Mouse (Mus musculus) cerebellum, postnatal 36 days (tissue): ENCODE measurements around the gene Dguok.

ENCODE experiments used
- DNase-seq, 2 experiments: peaks; one replicate each; pipeline ENCODE4 v3.0.0; 2021 to 2022; ENCODE audit warnings: mixed read lengths in 2 of 2

The Dguok gene

GRCm38 (mm10) chr6:83455328-83456130, 51.2 kb downstream of the Dguok start:
- peak in 1 of 2 experiments; percentile 23 for DNase-seq

DNA sequence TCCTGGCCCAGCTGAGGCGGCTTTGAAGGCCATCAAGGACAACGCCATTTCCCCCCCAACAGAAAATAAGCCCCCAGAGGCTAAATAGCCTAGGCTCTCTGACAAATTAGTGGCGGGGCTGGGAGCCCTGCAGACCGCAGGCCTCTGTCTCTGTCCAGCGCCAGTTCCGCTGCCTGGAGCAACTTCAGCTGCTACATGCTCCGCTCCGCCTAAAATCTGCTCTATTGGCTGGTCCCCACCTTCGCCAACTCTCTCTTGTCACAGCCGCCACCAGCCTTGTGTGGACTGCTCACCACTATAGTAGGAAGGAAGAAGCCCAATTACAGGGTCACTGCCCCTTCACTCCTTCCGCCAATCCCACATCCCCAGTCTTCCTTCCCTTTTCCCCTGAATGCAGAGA, 53.1 kb downstream of the Dguok start:
- no peak for DNase-seq

DNA sequence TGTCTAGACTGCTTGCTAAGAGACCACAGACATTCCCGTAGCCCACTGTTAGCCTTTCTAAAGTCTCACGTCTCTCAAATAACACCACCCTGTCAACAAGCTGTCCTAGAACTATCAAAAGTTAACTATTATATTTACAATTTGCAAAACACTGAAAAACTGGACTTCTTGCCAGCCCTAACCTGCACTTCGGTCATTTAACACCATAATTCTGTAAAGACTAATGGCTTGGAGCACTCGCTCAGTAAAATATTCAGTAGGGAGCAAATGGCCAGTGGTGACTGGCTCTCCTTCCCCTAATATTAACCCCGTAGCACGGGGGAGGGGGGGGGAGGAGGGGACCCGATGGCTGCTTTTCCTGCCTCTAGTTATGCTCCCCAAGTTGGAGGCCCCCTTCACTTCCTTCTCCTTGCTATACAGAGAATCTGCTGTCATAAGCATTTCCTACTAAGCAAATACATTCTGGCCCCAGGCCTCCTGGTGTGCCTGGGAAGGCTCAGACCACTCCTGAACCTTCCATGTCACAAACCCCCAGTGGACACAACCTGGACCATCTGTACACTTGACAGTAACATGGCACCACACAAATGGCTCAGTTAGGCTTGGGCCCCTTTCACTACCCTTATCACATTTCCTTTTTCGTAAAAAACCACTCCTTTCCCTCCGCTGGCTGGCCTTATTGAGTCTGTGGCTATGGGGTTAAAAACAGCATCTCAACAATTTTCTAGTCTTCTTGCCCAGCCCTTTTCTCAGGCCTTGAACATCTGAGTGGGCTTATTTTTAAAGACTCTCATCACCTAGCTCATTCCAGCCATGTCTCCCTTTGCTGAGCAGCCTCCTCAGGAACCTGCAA, 56.1 kb downstream of the Dguok start:
- no peak for DNase-seq

- no peak for DNase-seq
Measured at GRCm38 (mm10) chr6:83449440-83449839, 57.3 kb downstream of the Dguok start.

DNA sequence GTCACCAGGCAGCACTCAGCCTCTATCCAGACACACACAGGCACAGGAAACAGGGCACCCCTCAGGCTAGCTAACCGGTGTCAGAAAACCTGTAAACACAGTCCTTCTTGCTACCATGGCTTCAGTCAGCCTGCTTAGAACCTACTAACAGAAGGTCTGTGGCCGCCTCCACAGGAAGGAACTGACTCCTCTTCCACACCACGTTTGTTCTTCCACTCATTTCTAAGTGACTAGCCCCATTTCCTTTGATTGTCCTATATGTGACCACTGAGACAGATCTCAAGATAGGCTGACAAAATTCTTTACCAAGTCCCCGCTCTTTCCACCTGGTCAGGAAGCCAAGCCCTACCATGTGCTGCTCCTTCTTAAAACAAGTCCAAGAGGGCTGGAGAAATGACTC, 57.9 kb downstream of the Dguok start:
- DNase-seq = no peak

GRCm38 (mm10) chr6:83447031-83447430, 59.7 kb downstream of the Dguok start:
- no peak for DNase-seq

DNA sequence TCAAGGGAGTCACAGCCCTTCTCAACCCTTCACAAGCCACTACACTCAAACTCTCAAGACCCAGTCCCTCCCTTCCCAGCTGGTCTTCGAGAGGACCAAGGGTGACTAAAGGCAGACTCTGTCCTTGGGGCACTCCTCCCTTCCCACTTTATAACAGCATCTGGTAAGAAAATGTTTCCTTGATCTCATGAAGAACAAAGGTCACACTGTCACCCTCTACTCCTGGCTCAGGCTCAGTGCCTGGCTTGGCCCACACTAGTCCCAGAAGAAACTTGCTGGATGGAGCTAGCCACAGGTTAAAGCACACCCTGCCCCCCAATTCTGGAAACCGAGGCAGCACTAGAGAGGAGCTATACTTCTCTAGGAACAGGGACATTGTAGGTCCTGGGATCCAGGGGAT, 61.0 kb downstream of the Dguok start:
- DNase-seq = no peak

DNA sequence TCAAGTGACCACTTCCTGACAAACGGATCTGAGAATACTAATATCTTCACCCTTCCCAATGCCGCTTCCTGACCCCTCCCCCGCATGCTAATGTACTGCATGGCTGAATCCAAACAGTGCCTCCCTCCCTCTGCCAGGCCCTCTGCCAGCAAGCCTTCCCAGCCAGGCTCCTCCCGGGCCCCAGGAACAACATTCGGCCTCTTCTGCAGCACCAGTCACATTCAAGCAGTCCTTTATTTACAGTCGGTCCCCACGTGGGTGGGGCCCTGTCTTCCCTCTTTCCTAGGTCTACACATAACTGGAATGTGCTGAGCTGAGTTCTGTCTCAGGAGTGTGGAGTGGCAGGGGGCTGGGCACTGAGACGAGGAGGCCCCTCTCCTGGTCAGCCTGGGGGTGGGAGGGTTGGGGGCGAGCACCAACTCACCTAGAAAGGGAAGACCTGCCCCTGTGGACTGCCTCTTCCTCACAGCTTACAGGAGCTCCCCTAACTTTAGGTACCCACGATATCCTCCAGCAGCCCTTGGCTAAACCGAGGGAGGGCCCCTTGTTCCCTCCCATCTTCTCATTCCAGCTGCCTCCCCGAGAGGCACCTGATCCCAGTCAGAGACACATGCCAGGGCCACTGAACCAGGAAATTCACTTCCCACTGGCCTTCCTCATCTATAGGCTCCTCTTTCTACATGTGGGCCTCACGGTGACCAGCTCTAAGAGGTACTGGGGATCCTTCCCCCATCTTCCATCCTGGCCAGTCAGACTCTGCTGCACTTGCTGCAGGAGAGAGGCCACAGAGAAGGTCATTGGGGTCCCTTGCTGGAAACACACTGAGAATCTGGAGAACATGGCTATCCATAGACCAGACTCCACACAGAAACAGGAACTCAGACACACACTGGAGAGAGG, 63.1 kb downstream of the Dguok start:
- peak; percentile 74 to 81 for DNase-seq

DNA sequence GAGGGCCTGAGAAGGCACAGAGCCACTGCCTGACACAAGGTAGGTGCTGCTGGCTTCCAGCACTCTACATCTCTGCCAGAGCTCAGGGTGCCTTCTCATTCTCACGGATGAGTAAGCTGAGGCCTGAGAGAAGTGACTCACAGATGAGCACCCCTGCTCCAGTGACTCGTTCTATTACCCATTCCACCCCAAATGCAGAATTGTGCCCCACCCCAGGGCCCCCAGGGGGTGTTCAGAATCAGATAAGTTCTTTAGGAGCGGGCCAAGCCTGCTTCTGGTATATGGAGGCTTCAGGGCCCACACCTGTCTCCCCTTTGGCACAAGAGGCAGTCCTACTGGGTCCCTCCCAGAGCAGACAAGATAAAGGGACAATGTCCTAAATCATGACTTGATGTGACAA, 64.1 kb downstream of the Dguok start:
- DNase-seq = no peak

- DNase-seq = peak; percentile 77 to 86
Measured at GRCm38 (mm10) chr6:83441259-83442061, 65.3 kb downstream of the Dguok start.

- peak; percentile 71 to 74 for DNase-seq
Measured at GRCm38 (mm10) chr6:83440510-83441258, 66.1 kb downstream of the Dguok start.

- DNase-seq = no peak
Measured at GRCm38 (mm10) chr6:83440197-83440509, 66.6 kb downstream of the Dguok start.

DNA sequence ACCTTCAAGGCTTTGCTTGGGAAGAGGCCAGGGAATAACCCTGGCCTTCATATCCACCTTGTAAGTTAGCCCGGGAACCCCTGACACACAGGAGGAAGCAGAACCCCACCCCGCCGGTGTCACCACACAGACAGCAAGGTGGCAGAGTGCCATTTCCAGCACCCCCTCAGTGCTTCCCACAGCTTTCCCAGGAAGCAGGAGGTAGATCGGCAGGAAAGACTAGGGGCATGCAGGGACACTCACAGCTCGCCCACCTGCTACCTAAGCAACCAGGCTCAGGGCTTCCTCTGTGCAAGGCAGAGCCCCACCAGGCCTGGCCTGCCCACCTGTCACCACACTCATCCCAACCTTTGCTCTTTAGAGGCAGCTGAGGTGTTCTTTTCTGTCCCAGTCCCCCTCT, 67.0 kb downstream of the Dguok start:
- DNase-seq = peak; percentile 50 to 63

DNA sequence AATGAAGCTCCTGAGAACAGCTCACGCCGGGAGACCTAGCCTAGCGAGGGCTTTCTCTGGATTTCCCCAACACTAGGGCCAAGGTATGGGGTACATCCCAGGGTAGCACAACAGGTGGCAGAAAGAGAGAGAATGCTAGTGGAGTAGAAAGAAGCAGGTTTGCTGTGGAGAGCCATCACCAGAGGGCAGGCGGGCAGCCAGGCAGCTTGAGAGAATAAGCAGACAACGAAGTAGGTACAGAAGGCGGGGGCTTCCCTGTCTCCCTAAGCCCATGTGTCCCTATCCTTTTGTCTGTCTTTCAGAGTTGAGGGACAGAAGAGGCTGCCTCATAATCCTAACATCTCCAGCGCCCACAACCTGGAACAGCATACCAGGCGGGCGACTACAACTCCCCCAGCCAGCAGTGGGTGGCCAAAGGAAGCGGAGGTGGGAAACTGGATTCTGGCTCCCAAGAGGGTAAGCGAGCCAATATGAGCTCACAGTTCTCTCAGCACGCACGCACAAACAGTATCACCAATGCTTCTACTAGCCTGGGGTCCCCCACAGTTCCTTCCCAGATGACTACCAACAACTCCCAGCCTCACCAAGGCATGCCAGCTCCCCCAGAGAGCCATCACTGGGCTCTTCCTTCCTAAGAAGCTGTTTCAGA, 67.5 kb downstream of the Dguok start:
- DNase-seq = peak in 1 of 2 experiments; percentile 31

GRCm38 (mm10) chr6:83438584-83438983, 68.2 kb downstream of the Dguok start:
- DNase-seq = peak in 1 of 2 experiments; percentile 25

GRCm38 (mm10) chr6:83437802-83438201, 69.0 kb downstream of the Dguok start:
- no peak for DNase-seq

GRCm38 (mm10) chr6:83437225-83437624, 69.5 kb downstream of the Dguok start:
- no peak for DNase-seq

- no peak for DNase-seq
Measured at GRCm38 (mm10) chr6:83436547-83436946, 70.2 kb downstream of the Dguok start.

DNA sequence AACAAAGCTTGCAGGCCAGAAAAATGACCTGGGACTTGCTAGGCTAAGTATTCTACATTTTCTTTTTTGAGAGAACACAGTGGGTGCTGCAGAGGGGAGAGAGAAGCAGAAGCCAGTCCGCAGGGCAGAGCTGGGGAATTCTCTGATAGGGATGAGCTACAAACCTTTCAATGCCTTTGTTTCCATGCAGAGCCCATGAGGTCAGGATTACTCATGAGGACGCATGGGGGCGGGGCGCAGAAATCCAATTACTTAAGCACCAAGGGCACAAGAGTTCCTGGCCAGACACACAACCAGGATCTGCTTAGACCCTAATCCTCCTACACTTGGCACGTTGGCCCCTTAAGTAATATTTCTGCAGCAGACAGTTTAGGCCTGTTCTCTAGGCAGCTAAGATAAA, 71.6 kb downstream of the Dguok start:
- DNase-seq = peak in 1 of 2 experiments; percentile 30

DNA sequence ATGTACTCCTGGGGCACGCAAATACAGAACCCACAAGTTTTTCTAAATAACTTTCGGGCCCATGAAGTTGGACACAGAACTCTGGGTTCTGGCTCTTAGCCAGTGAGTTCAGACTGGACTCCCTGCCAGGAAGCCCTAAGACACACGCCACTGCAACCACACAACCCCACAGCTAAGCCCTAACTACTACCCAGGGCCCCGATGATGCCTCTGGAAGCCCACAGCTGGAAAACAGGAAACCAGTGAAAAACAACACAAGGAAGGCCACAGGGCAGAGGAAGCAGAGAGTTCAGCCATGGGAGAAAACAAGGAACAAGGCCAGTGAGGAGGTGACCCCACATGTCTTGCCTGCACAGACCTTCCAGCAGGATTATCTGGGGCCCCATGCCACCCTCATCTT, 73.2 kb downstream of the Dguok start:
- no peak for DNase-seq

GRCm38 (mm10) chr6:83432966-83433365, 73.8 kb downstream of the Dguok start:
- no peak for DNase-seq
